In genomic region chr15:79994566-79994965, GRCm38 (mm10) we compare ENCODE assay signal across 27 mouse cellular contexts.
"Had no signal": no experiment of that assay in that cellular context is flagged by ENCODE, and none has a peak within 500 bp of the region (broad histone marks: within the 10 kb centered on the region; RNA-seq: fewer than 3 reads in every experiment).

No protein-coding gene starts in this region.

- DNase-seq: gastrocnemius, postnatal 25 days; heart, adult 11 months; heart, adult 2 months; heart, postnatal 4 days; kidney, adult 18-20 months; kidney, adult 8-10 months; kidney, postnatal 10 days; kidney, postnatal 25 days; kidney, postnatal 4 days; layer of hippocampus, adult 9-11 months; layer of hippocampus, postnatal 36 days; left cerebral cortex, postnatal 4 days; liver; liver, embryonic 13.5 days had no signal

- H3K4me2 ChIP-seq: heart, embryonic 11.5 days; heart, embryonic 13.5 days; heart, embryonic 15.5 days; hindbrain, embryonic 12.5 days; hindbrain, embryonic 14.5 days; intestine, embryonic 15.5 days; limb, embryonic 12.5 days; liver, embryonic 11.5 days; liver, embryonic 13.5 days; liver, embryonic 15.5 days had no signal

- H3K27me3 ChIP-seq: intestine, embryonic 15.5 days; limb, embryonic 12.5 days; liver, embryonic 13.5 days; liver, embryonic 15.5 days had no signal

- H3K9ac ChIP-seq: heart, embryonic 13.5 days; heart, embryonic 15.5 days; hindbrain, embryonic 12.5 days; hindbrain, embryonic 14.5 days; intestine, embryonic 15.5 days; limb, embryonic 12.5 days; liver, embryonic 13.5 days; liver, embryonic 15.5 days had no signal

- H3K4me3 ChIP-seq: heart, adult 2 months; heart, embryonic 13.5 days; heart, embryonic 15.5 days; hindbrain, embryonic 10.5 days; hindbrain, embryonic 12.5 days; intestine, embryonic 15.5 days; limb, embryonic 12.5 days; liver, embryonic 13.5 days; liver, embryonic 15.5 days had no signal

- H3K4me1 ChIP-seq: hindbrain, embryonic 12.5 days; intestine, embryonic 15.5 days; limb, embryonic 12.5 days; liver, embryonic 13.5 days; liver, embryonic 15.5 days had no signal

- H3K36me3 ChIP-seq: heart, embryonic 15.5 days; hindbrain, embryonic 10.5 days; hindbrain, embryonic 12.5 days; limb, embryonic 12.5 days; liver, embryonic 13.5 days; liver, embryonic 15.5 days had no signal

- H3K27ac ChIP-seq: heart, adult 2 months; heart, embryonic 13.5 days; heart, embryonic 15.5 days; hindbrain, embryonic 10.5 days; hindbrain, embryonic 12.5 days; hindbrain, embryonic 14.5 days; intestine, embryonic 15.5 days; limb, embryonic 12.5 days; liver, embryonic 13.5 days; liver, embryonic 15.5 days had no signal

- ATAC-seq: hindbrain, embryonic 16.5 days; inflammation-experienced regulatory T-cells, adult 6 months; intestine, embryonic 15.5 days; intestine, postnatal 0 days had no signal

- H3K9me3 ChIP-seq: heart, embryonic 13.5 days; heart, embryonic 15.5 days; hindbrain, embryonic 10.5 days; hindbrain, embryonic 12.5 days; intestine, embryonic 15.5 days; limb, embryonic 12.5 days; liver, embryonic 13.5 days; liver, embryonic 15.5 days had no signal
